Mouse (Mus musculus): ENCODE measurements at regions not wholly inside any gene's neighbourhood (a gene's known extent, or its start where the extent isn't known, plus 50 kb on each side); places are given as distances from the start of the nearest gene placed in this dataset.

GRCm38 (mm10) chrX:57869648-57870047 lies 152.9 kb upstream of the Zic3 start:
- H3K4me1 ChIP-seq (ENCODE audit: control insufficient read depth, insufficient read depth, low read length), result no peaks in the 10 kb centered on the region
- no peak overlapping the region for H3K27ac ChIP-seq (ENCODE audit: insufficient read depth, low read length)

GRCm38 (mm10) chrX:57916705-57917104 lies 105.8 kb upstream of the Zic3 start:
- Histone ChIP-seq H3K4me3 (replicated peaks; ENCODE audit: insufficient read depth, low read depth, low read length) (no peak overlapping the region), H3K27ac (ENCODE audit: insufficient read depth, low read length) (no peak overlapping the region), H3K27me3 (ENCODE audit: control insufficient read depth, insufficient read depth, low read length) (peaks cover 3% of the 10 kb centered on the region; the same call in 1 of the 2 replicates), H3K4me1 (ENCODE audit: control insufficient read depth, insufficient read depth, low read length) (no peaks in the 10 kb centered on the region)
- WGBS, result 43% methylated on average over 11 of the region's 11 CpGs
- no peak for DNase-seq
- TF ChIP-seq POLR2A (IDR thresholded peaks at IDR 0.05; ENCODE audit: borderline replicate concordance, insufficient read depth, low read length) (no peak), CTCF (IDR thresholded peaks at IDR 0.05; ENCODE audit: borderline replicate concordance, insufficient read depth, low read depth, low read length) (no peak)

More at GRCm38 (mm10) chrX:57869648-57870047, 152.9 kb upstream of the Zic3 start:
- TF ChIP-seq POLR2A (IDR thresholded peaks at IDR 0.05; ENCODE audit: borderline replicate concordance, insufficient read depth, low read length), result no peak
- TF ChIP-seq CTCF (IDR thresholded peaks at IDR 0.05; ENCODE audit: borderline replicate concordance, insufficient read depth, low read depth, low read length), result no peak
- DNase-seq, result no peak
- Histone ChIP-seq H3K4me3 (replicated peaks; ENCODE audit: insufficient read depth, low read depth, low read length) (no peak overlapping the region), H3K27me3 (ENCODE audit: control insufficient read depth, insufficient read depth, low read length) (no peaks in the 10 kb centered on the region)
- 63% methylated on average over 5 of the region's 5 CpGs for WGBS

GRCm38 (mm10) chrX:57917441-57918145 lies 104.9 kb upstream of the Zic3 start:
- no peak overlapping the region for H3K27ac ChIP-seq (ENCODE audit: insufficient read depth, low read length)
- WGBS, result 30% methylated on average over 21 of the region's 21 CpGs
- no peak overlapping the region for H3K4me3 ChIP-seq (replicated peaks; ENCODE audit: insufficient read depth, low read depth, low read length)
- TF ChIP-seq CTCF (IDR thresholded peaks at IDR 0.05; ENCODE audit: borderline replicate concordance, insufficient read depth, low read depth, low read length) (no peak), POLR2A (IDR thresholded peaks at IDR 0.05; ENCODE audit: borderline replicate concordance, insufficient read depth, low read length) (no peak)
- peaks cover 3% of the 10 kb centered on the region; the same call in 1 of the 2 replicates for H3K27me3 ChIP-seq (ENCODE audit: control insufficient read depth, insufficient read depth, low read length)
- H3K4me1 ChIP-seq (ENCODE audit: control insufficient read depth, insufficient read depth, low read length), result no peaks in the 10 kb centered on the region
- DNase-seq, result no peak

- no peak overlapping the region for H3K27ac ChIP-seq (ENCODE audit: insufficient read depth, low read length)
- WGBS, result 29% methylated on average over 24 of the region's 25 CpGs
- TF ChIP-seq POLR2A (IDR thresholded peaks at IDR 0.05; ENCODE audit: borderline replicate concordance, insufficient read depth, low read length), result no peak
- no peak for TF ChIP-seq CTCF (IDR thresholded peaks at IDR 0.05; ENCODE audit: borderline replicate concordance, insufficient read depth, low read depth, low read length)
- no peaks in the 10 kb centered on the region for H3K4me1 ChIP-seq (ENCODE audit: control insufficient read depth, insufficient read depth, low read length)
- no peak for DNase-seq
- peaks cover 3% of the 10 kb centered on the region; the same call in 1 of the 2 replicates for H3K27me3 ChIP-seq (ENCODE audit: control insufficient read depth, insufficient read depth, low read length)
- no peak overlapping the region for H3K4me3 ChIP-seq (replicated peaks; ENCODE audit: insufficient read depth, low read depth, low read length)
These were observed 104.1 kb upstream of the Zic3 start for GRCm38 (mm10) chrX:57918181-57919115.

GRCm38 (mm10) chrX:57919886-57920285 lies 102.6 kb upstream of the Zic3 start:
- H3K27me3 ChIP-seq (ENCODE audit: control insufficient read depth, insufficient read depth, low read length), result peaks cover 3% of the 10 kb centered on the region; the same call in 1 of the 2 replicates
- H3K4me1 ChIP-seq (ENCODE audit: control insufficient read depth, insufficient read depth, low read length), result no peaks in the 10 kb centered on the region
- H3K27ac ChIP-seq (ENCODE audit: insufficient read depth, low read length), result no peak overlapping the region
- peak overlapping the region; percentile 5 for H3K4me3 ChIP-seq (replicated peaks; ENCODE audit: insufficient read depth, low read depth, low read length)
- DNase-seq, result peak in 1 of 2 experiments; percentile 2
- TF ChIP-seq POLR2A (IDR thresholded peaks at IDR 0.05; ENCODE audit: borderline replicate concordance, insufficient read depth, low read length) (no peak), CTCF (IDR thresholded peaks at IDR 0.05; ENCODE audit: borderline replicate concordance, insufficient read depth, low read depth, low read length) (no peak)
- 15% methylated on average over 16 of the region's 17 CpGs for WGBS

GRCm38 (mm10) chrX:57920376-57920775 lies 102.1 kb upstream of the Zic3 start:
- DNase-seq, result peak in 1 of 2 experiments; percentile 3
- Histone ChIP-seq H3K4me1 (ENCODE audit: control insufficient read depth, insufficient read depth, low read length) (no peaks in the 10 kb centered on the region), H3K4me3 (replicated peaks; ENCODE audit: insufficient read depth, low read depth, low read length) (no peak overlapping the region), H3K27ac (ENCODE audit: insufficient read depth, low read length) (no peak overlapping the region), H3K27me3 (ENCODE audit: control insufficient read depth, insufficient read depth, low read length) (peaks cover 3% of the 10 kb centered on the region; the same call in 1 of the 2 replicates)
- 17% methylated on average over 18 of the region's 18 CpGs for WGBS
- TF ChIP-seq POLR2A (IDR thresholded peaks at IDR 0.05; ENCODE audit: borderline replicate concordance, insufficient read depth, low read length) (no peak), CTCF (IDR thresholded peaks at IDR 0.05; ENCODE audit: borderline replicate concordance, insufficient read depth, low read depth, low read length) (no peak)

- Histone ChIP-seq H3K4me1 (ENCODE audit: control insufficient read depth, insufficient read depth, low read length) (no peaks in the 10 kb centered on the region), H3K27ac (ENCODE audit: insufficient read depth, low read length) (no peak overlapping the region), H3K27me3 (ENCODE audit: control insufficient read depth, insufficient read depth, low read length) (peaks cover 3% of the 10 kb centered on the region; the same call in 1 of the 2 replicates), H3K4me3 (replicated peaks; ENCODE audit: insufficient read depth, low read depth, low read length) (no peak overlapping the region)
- 9% methylated on average over 16 of the region's 16 CpGs for WGBS
- TF ChIP-seq POLR2A (IDR thresholded peaks at IDR 0.05; ENCODE audit: borderline replicate concordance, insufficient read depth, low read length), result no peak
- no peak for TF ChIP-seq CTCF (IDR thresholded peaks at IDR 0.05; ENCODE audit: borderline replicate concordance, insufficient read depth, low read depth, low read length)
- peak; percentile 11 to 25 for DNase-seq
These were observed 101.2 kb upstream of the Zic3 start for GRCm38 (mm10) chrX:57921294-57921693.
